Mouse (Mus musculus) lung, postnatal 4 days (tissue): ENCODE data around the gene Brca2.

Experiments
- DNase-seq, 2 experiments: peaks; one replicate each; pipeline ENCODE4 v3.0.0; 2021

Brca2 gene

DNA sequence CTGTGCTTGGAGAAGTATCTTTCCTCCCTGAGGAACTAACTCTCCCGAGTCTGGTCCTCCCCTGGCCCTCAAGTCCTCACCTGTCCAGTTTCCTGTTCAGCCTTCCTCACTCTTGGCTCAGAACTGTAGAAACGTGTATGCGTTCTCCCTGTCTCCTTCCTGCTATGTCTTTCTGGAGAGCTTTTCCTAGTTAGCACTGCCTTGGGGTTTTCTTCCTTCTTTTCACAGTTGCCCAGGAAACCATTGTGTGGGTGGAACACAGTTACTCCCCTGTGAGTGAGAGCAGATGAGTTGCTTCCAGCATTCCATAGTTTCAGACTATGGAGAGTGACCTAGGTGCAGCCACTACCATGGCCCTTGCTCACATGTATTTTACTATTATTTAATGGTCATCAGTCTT is 43.8 kb downstream of the Brca2 start:
- DNase-seq, result no peak

DNA sequence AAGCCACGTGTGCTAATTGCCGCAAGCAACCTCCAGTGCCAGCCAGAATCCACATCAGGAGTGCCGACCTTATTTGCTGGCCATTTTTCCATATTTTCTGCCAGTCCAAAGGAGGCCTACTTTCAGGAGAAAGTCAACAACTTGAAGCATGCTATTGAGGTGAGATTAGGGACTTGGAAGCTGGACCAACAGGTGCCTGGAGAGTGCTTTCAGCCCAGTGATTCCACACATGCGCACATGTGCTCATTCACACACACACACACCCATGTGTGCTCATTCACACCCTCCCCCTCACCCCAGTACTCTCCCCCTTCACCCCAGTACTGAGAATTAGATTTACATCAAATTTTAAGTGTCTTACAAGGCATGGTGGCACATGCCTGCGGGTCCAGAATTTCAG is 44.5 kb downstream of the Brca2 start:
- peak; percentile 15 to 51 for DNase-seq

DNA sequence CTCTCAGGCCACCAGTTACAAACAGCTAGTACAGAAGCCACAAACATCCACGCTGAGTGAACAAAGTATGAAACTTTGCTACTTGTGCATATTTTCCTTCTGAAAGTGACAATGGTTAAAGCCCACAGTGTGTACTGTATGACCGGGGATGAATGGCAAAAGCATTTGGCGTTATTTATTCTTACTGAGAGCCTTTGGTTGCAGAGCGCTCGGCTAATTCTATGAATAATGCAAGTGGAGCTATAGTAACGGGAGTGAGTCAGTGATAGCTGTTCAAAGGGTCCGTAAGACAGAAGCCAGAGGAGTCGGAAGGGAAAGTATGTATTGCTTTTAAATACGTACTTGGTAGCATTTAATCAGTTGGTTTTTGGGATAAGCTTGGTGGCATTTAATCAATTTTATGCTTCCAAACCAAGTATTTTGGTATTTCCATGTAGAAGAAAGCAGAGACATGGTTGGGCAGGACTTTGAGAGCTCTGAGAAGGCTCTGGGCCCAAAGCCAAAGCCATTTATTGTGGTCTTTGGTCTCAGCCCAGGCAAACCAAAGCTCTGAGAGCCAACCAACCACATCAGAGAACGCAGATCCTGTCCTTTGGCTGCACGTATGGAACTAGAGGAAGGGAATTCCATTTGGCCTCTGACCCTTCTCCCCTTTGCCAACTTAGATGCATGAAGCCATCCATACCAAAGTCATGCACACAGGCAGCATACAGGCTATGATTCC is 48.2 kb downstream of the Brca2 start:
- no peak for DNase-seq

DNA sequence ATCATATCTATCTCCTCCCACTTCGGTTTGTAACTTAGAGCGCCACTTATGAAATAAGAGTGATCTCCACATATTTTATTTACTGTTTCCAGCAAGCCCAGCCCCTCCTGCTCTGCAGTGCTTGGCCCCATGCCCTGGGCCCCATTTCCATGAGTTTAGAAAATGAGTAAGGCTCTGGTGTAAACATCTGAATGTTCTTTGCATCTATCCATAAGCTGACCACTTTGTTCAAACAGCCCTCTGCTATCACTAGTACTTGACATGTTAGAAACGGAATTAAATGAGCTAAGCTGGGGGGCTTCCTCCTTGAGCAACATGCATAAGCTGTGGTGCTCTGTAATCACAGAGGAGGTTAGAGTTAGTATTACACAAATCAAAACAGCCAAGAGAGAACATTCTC is 52.0 kb downstream of the Brca2 start:
- peak; percentile 24 to 57 for DNase-seq

DNA sequence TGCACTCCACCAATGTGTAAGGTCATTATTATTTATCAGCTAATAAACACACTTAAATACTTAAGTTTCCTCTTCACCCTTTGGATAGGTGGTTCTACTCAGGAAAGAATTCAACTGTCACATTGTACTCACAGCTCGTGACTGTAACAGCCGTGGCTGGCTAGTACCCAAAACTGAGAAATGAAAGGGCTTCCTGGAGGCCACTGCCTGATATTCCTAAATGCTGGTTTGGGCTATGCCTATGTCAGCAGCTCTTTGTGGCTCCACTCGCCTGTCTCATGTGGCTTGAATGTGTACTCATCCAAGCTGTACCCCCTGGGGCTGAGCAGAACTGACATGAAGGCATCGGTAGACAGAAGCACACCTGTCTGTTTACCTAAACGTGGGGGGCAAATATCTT is 52.5 kb downstream of the Brca2 start:
- no peak for DNase-seq

DNA sequence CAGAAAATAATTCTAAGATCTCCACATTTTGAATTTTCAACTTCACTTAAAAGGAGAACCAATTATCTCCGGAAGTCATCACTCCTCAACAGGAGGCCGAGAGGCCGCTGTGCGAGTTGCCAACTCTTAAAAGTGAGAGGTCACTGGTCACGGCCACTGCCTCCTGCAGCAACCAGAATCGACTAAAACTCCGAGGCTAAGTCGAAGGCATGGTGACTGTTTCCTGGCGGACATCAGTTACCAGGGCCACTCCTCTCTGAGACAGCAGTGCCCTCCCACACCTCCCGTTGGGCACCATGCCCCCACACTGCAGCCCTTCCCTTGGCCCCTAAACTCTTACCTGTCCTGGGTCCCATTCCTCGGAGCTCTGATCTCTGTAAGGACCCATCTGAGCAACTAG is 54.4 kb downstream of the Brca2 start:
- no peak for DNase-seq

DNA sequence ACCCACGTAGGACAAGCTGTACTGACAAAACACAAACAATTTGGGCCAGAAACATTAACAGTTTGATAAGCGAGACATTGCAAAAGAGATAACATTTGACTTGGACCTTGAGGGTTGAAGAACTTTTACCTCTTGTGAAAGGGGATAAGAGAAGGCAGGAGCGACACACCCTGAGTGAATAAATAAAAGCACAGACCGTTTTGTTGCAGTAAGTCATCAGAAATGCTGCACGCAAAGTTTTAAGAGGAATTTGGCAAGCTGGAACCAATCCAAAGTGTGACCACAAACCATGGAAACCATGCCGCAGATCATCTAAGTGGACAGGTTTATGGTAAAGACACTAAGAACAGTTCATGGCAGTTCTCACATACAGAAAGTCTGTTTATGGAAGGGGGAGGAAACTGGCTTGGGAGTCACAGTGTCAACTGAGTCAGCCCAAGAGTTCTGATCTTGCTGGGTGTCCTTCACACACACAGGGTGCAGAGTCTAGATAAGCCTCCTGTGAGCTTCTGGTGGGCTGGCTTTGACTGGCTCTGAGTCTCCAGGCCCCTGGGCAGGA is 56.3 kb downstream of the Brca2 start:
- no peak for DNase-seq

DNA sequence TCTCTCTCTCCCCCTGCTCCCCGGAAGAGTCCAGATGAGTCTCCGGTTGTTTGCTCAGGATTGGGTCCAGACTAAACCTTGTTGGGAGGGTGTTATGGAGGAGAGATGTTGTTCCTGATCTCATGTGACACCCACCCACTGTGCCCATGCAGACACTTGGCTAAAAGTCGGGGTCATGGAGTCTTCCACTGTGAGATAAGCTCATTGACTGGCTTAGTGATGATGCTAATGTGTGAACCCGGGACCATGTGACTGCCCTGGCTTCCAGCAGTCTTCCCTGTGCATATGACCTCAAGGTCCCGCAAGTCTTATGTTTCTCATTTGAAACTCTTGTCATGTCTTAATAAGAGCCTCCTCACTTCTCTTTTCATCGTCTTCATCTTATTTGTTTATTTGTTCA is 58.8 kb downstream of the Brca2 start:
- no peak for DNase-seq

DNA sequence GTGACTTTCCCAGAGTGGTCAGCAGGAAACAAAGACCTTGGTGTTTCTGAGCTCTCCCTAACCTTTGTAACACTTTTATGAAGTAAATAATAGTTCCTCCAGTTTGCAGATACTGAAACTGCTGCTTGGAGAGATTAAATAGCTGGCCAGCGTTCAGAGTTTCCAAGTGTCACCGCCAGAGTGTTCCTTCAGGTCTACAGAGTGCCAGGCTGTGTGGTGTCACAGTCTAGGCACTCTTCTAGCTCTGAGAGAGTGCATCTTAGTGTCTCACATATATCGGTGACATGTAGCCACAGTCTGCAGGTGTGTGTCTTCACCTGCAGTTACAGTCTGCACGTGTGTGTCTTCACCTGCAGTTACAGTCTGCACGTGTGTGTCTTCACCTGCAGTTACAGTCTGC is 60.8 kb downstream of the Brca2 start:
- no peak for DNase-seq

DNA sequence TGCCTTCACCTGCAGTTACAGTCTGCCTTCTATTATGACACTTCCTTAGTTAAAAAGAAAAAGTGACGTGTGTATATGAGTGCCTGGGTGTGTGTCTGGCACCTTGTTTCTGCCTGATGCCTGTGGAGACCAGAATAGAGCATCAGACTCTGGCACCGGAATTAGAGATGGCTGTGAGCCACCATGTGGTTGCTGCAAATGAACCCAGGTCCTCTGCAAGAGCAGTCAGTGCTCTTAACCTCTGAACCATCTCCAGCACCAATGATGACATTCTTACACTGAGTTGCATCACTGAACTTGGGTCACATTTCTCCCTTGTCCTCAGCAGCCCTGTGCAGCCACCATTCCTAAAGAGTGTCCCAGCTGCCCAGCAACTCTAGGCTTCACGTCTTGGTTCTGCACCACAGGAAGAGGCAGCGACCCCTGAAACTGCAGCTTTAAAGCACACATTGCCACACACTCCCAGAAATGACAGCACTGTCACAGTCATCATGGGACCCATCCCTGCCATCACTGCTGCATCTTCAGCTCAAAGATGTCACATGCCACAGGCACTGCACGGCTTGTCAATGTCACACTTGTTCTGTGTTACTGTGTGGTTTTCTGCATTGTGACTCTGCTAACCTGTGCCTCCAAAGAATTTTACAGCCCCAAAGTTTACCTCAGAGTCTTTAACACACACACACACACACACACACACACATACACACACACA is 61.3 kb downstream of the Brca2 start:
- DNase-seq, result peak; percentile 16 to 42

DNA sequence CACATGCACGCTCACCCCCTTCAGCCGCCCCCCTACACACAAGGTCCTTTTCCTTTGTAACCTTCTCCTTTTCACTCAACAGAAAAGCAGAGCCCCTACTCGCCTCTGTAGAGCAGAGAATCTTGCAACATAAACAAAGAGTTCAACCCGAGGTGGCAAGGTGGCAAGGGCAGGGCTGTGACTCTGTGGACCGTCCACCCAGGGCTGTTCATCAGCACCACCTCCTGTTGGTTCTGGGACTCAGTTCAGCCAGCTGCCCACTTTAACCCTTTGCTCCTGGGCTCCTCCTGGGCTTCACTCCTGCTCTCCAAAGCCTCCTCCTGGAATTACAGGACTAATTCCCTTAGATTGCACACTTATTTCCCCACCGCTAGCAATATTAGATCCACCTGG is 61.9 kb downstream of the Brca2 start:
- DNase-seq, result no peak

DNA sequence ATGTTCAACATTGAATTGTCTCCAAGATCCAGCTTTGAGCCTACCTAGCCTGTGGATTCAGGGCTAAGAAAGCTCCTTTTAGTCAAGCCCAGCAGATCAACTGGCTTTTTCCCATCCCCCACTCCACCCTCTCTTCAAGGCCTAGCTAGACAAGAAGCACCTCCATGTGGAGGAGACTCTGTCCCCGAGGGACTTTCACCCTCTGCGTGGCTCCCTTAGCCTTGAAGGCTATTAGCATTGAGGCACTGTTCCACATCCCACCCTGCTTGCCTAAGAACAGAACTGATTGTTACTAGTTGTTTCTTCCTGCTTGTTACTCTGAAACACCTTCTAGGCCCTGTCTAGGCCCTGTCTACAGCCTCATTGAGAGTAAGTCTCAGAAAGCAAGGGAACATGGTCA is 67.5 kb downstream of the Brca2 start:
- no peak for DNase-seq

DNA sequence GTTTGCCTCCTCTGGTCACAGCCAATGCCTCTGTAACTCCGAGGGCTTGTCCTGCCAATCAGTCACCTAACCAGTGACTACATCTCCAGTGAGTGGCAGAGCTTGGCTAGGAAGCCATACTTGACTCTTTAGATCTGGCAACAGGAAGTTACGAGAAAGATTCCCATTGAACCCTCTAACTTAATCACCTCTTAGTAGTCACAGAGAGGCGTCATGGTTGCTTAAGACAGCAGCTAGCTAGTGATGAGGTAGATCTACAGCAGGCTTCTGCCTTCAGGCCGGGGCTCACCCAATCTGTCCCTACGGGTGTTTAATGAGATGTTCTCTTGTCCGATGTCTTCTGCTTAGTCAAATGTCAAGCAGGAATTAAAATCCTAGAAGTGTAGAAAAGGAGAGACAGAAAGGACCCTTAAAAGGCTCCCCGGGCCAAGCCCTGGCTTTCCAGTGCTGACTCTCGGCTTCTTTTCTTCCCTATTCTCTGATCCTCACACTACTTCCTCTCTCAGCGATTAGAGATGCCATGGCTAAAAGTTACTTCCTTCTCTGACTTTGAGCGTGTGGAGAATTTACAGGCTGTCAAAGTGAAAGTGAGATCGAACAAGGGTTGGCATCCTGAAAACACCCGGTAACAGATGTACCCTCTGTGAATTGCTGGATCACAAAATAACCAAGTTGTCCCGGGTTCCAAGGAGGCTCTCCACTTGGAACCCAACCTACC is 69.9 kb downstream of the Brca2 start:
- no peak for DNase-seq

DNA sequence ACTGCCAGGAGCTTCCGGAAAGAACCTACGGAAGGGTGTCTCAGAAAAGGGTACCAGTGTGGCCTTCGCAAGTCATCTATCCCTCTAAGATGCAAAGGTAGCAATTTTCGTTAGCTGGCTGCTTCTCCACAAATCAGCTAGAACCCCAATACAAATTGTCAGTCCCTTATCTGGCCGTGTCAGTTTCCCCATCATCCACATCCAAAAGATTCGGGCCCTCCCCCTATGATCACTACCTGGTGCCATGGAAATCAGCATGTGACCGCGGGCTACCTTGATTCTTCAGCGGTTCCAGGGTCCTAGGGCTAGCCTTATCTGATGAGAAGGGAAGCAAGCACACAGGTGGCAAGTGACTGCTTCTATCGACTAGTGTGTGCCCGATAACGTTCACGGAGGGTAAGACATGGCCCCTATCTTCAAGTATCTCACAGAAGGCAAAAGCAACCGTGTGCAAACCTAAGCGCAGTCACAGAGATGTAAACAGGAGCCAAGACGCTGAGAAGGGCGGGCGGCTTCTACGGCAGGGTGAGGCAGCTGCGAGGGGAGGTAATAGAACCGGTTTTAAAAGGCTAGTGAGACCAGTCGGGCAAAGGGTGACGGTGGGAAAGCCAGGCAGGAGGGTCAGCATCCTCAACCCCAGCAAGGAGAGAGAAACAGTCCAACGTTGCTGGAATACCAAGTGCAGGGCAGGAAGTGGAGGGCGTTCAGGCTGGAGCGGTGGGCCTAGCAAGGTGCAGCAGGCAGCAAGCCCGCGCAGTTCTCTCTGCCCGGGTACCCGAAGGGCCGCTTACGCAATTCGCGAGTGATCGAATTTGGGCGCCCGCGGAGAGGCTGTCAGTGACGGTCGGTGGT is 70.7 kb downstream of the Brca2 start:
- DNase-seq, result peak; percentile 50 to 53

DNA sequence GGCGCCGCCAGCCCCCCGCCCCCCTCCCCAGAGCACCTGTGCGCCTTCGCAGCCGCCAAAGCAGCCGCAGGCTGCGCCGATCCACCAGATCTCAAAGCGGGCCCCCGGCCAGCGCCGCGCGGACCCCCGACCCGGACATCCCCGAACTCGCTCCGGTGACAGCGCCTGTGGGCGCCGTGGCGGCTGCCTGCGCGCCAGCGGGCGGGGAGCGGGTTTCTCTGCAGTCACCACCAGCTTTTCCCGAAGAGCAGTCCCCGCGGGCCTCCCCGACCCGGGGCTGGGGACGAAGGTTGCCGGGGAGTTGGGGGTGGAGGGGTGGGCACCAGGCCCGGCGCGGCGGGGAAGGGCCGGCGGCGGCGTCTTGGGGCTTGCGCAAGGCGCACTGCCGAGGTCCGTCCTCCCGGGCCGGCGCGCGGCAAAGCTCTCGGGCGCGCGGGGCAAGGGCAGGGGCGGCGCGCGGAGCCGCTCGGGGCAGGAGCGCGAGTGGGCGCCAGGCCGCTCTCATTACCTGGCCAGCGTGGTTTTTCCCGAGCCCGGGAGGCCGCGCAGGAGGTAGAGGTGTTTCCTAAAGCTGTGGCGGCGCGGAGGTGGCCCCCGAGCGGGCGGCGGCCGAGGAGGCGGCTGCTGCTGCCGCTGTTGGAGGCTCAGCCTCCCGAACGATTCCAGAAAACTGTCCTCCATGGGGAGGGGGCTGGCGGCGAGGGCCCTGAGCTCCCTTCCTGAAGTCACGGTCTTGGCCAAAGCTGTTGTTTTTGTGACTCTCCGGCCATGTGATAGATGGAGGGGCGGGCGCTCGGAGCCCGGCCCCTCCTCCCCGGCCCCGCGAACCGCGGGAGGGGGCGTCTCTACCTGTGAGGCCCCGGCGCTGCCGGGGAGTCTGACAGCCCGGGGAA is 71.6 kb downstream of the Brca2 start:
- DNase-seq, result peak; percentile 67 to 72

DNA sequence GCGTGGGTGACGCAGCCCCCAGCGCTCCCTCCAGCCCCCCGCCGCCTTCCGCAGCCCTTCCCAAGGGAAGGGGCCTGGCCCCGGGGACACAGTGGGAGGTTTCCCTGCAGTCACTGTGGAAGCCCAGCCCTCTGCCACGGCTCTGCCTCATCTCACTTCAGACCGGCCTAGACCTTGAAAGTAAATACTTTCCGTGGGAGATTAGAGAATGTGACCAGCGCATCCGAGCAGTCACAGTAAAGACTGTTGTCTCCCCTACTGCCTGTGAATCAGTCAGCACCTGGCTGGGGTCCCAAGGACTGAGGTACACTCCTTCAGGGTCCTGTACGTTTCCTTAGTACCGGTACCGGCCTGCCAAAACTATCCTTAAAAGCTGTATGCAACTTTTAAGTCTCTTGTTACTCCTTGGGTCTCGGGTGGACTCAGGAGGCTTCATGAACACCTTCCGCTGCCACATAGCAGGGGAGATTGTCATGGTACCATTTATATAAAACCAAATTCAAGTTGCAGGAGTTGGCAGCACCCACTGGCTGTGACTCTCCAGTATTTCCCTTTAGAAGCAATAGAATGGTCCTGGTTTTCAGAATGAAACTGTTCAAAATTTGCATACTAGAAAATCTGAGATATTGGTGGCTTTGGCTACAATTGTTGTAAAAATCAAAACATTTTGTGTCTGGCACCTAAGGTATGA is 72.4 kb downstream of the Brca2 start:
- no peak for DNase-seq

DNA sequence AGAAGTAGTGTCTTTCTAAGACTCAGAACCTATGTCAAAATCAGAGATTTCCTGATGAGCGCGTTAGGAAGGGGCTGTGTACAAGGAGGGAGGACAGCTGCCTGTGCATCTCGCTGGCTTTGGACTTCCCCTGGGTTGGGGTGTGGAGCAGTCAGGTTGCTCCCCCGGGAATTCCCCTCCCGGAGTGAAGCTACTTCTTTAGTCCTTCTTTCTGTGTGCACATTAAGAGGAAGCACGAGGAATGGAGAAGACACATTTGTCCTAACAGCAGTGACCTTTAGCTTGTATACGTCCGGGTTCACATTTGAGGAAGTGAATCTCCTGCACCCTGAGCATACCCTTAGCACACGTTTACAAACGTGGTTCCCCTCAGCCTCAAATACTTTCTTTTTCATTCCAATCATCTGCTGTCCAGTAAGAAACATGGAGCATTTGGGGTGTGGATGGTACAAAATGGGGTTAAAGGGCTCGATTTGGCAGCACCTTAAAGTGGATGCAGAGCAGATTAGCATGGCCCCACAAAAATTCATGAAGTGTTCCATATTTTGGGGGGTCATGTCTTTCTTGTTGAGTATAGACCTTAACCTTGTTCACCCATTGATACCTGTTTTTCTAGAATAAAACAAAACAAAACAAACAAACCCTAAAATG is 73.1 kb downstream of the Brca2 start:
- DNase-seq, result peak; percentile 37 to 42

DNA sequence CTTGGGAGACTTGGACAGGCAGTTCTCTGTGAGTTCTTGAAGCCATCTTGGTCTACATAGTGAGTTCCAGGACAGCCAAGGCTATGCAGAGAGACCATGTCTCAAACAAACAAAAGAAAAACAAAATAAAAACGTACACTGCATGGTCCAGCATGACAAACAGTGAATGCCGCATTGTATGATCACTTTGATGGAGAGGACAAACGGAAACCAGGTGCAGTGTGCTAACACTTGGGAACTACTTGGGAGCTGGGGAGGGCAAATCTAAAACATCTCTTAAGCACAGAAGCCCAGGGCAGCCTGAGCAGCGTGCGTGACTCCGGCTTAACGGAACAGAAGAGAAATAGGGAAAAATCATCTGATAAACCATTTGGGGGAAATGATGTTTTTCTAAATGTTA is 74.7 kb downstream of the Brca2 start, which contains the start of gene N4bp2l1:
Gene N4bp2l1, minus strand, starts transcription at position 101 of the 400 bp plus-strand sequence.
- DNase-seq, result no peak

DNA sequence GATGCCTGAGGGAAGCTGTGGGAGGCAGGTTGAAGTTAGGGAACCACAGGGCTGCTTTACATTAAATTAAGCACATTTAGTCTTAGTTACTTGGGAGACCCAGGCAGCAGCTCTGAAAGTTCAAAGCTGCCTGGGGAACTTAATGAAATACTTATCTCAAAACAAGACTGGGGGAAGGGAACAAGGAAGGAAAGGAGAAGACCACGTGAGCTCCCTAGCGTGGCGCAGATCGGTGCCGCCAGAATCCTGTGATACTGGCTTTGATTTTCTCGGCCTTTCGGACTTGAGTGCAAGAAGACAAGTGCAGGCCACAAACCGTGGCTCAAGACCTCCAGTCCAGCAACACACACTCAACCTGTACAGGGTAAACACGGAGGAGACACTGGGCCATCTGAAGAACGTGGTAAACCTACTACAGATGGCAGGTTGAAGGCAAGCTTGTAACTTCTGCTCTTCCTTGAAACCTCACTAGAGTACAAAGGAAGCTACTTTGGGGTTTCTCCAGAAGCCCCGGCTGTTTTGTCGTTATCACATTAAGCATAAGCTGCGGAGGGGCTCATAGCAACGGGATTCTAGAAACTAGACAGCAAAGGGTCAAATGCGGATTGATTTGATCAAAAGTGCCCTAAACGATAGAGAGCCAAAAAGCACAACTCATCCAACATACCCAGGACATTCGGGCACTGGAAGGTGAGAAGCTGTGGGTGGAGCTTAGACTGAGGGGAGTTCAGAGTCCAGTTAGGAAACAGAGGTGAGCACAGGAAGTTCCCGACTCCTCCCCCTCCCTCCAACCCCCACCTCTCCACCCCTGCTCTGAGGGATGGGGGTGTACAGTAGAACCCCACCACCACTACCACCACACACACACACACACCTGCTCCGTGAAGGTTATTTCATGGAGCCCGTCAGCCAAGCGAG is 76.0 kb downstream of the Brca2 start:
- no peak for DNase-seq
